Mouse (Mus musculus) liver, embryonic 11.5 days (tissue): ENCODE data around the gene Poc1b. TPM values are rescaled to one million over a fixed set of nuclear protein-coding genes. Genes with fewer than 3 reads are reported as not detected.
A peak's percentile ranks its signal among the peaks of the same experiment; 100 is the strongest.

Source experiments
- ATAC-seq: fragments of 200-750 bp; cut with Nextera tagmentation; replicated peaks from 2 replicates; pipeline ENCODE4 v1.8.0; 2017; ENCODE audit warnings: moderate number of reproducible peaks, mild to moderate bottlenecking, moderate TSS enrichment, moderate library complexity; ENCODE audit not compliant: low FRiP score
- DNase-seq: peaks from one replicate; pipeline ENCODE4 v3.0.0-alpha.2; 2017; ENCODE audit warnings: low spot score
- H3K27ac ChIP-seq: fragments of 300-500 bp; sonication (generic); 2 replicates; pipeline ENCODE4 v1.5.1; 2014; ENCODE audit warnings: mild to moderate bottlenecking, low read depth, low read length, control low read depth
- H3K27me3 ChIP-seq: fragments of 300-500 bp; sonication (generic); replicated peaks from 2 replicates; pipeline ENCODE4 v1.6.1; 2014; ENCODE audit warnings: low read length, mixed read lengths; ENCODE audit not compliant: control insufficient read depth, insufficient read depth
- H3K36me3 ChIP-seq: fragments of 300-500 bp; sonication (generic); 2 replicates; pipeline ENCODE4 v1.6.1; 2014; ENCODE audit warnings: mild to moderate bottlenecking, low read length, moderate library complexity, mixed read lengths; ENCODE audit not compliant: control insufficient read depth, insufficient read depth
- H3K4me1 ChIP-seq: fragments of 300-500 bp; sonication (generic); replicated peaks from 2 replicates; pipeline ENCODE4 v1.6.1; 2014; ENCODE audit warnings: low read length, mixed read lengths; ENCODE audit not compliant: control insufficient read depth, insufficient read depth
- H3K4me2 ChIP-seq: fragments of 300-500 bp; sonication (generic); 2 replicates; pipeline ENCODE4 v1.6.1; 2014; ENCODE audit warnings: mild to moderate bottlenecking, control low read depth, moderate library complexity
- H3K4me3 ChIP-seq: fragments of 300-500 bp; sonication (generic); 2 replicates; pipeline ENCODE4 v1.5.1; 2014; ENCODE audit warnings: low read depth, low read length, control low read depth
- H3K9ac ChIP-seq: fragments of 300-500 bp; sonication (generic); 2 replicates; pipeline ENCODE4 v1.6.1; 2014; ENCODE audit warnings: low read depth, low read length, control low read depth
- H3K9me3 ChIP-seq: fragments of 300-500 bp; sonication (generic); 2 replicates; pipeline ENCODE4 v1.6.1; 2016; ENCODE audit warnings: low read length, inconsistent platforms, mixed read lengths; ENCODE audit not compliant: control insufficient read depth
- WGBS: fragments of 180-500 bp; shearing (Covaris S2); extraction: QIAGEN DNeasy Blood & Tissue Kit; methylation state at CpG from one replicate; pipeline ENCODE4 v1.1.7; 2014; 5-methylcytosine and 5-hydroxymethylcytosine counted together
- polyA plus RNA-seq: library from polyadenylated mRNA; unstranded; fragments of >200 nt; fragmentation: Nextera tagmentation; extraction: Ambion mirVana; gene quantifications from 2 replicates; pipeline ENCODE4 v1.2.1, GENCODE M21; 2014

Gene Poc1b
- polyA plus RNA-seq, 1 experiment from 2014 or later, result 19.0 TPM

GRCm38 (mm10) chr10:99084397-99085239 is 22.2 kb upstream of the Poc1b start:
- Histone ChIP-seq H3K9me3 (no peaks in the 10 kb centered on the region), H3K27me3 (no peaks in the 10 kb centered on the region; the same call in 1 of the 2 replicates), H3K27ac (no peak overlapping the region), H3K4me1 (no peaks in the 10 kb centered on the region), H3K9ac (no peak overlapping the region), H3K4me2 (no peak overlapping the region), H3K4me3 (no peak overlapping the region), H3K36me3 (no peaks in the 10 kb centered on the region)
- ATAC-seq (peak; percentile 42; the same call in 1 of the 2 replicates), DNase-seq (peak; percentile 75)
- WGBS, result 49% methylated on average over 23 of the region's 23 CpGs

- Histone ChIP-seq H3K4me2 (no peak overlapping the region), H3K27me3 (no peaks in the 10 kb centered on the region; the same call in 1 of the 2 replicates), H3K36me3 (no peaks in the 10 kb centered on the region), H3K4me3 (no peak overlapping the region), H3K9me3 (no peaks in the 10 kb centered on the region), H3K4me1 (no peaks in the 10 kb centered on the region), H3K27ac (no peak overlapping the region), H3K9ac (no peak overlapping the region)
- WGBS, result 52% methylated on average over 6 of the region's 6 CpGs
- ATAC-seq (peak; percentile 41; the same call in 1 of the 2 replicates), DNase-seq (no peak)
Observed at GRCm38 (mm10) chr10:99085240-99085587, 21.6 kb upstream of the Poc1b start.

- H3K9ac ChIP-seq, result no peak overlapping the region
- ATAC-seq (no peak), DNase-seq (no peak)
- no peaks in the 10 kb centered on the region for H3K36me3 ChIP-seq
- no peak overlapping the region for H3K4me2 ChIP-seq
- H3K9me3 ChIP-seq, result no peaks in the 10 kb centered on the region
- 65% methylated on average over 6 of the region's 6 CpGs for WGBS
- no peaks in the 10 kb centered on the region for H3K4me1 ChIP-seq
- H3K27me3 ChIP-seq, result no peaks in the 10 kb centered on the region; the same call in 1 of the 2 replicates
- H3K27ac ChIP-seq, result no peak overlapping the region
- H3K4me3 ChIP-seq, result no peak overlapping the region
Observed at GRCm38 (mm10) chr10:99086029-99086428, 20.8 kb upstream of the Poc1b start.

- ATAC-seq (no peak), DNase-seq (no peak)
- no peaks in the 10 kb centered on the region for H3K27me3 ChIP-seq
- H3K4me2 ChIP-seq, result no peak overlapping the region
- no peak overlapping the region for H3K4me3 ChIP-seq
- no peak overlapping the region for H3K27ac ChIP-seq
- H3K9ac ChIP-seq, result no peak overlapping the region
- H3K9me3 ChIP-seq, result no peaks in the 10 kb centered on the region
- WGBS, result 63% methylated on average over 6 of the region's 6 CpGs
- H3K4me1 ChIP-seq, result no peaks in the 10 kb centered on the region
- no peaks in the 10 kb centered on the region for H3K36me3 ChIP-seq
Observed at GRCm38 (mm10) chr10:99089906-99090305, 16.9 kb upstream of the Poc1b start.

- DNase-seq, result no peak
- no peak for ATAC-seq
- H3K4me1 ChIP-seq, result no peaks in the 10 kb centered on the region
- no peak overlapping the region for H3K27ac ChIP-seq
- no peaks in the 10 kb centered on the region for H3K36me3 ChIP-seq
- H3K9me3 ChIP-seq, result no peaks in the 10 kb centered on the region
- WGBS, result 82% methylated on average over 2 of the region's 2 CpGs
- H3K9ac ChIP-seq, result no peak overlapping the region
- no peaks in the 10 kb centered on the region for H3K27me3 ChIP-seq
- H3K4me2 ChIP-seq, result no peak overlapping the region
- no peak overlapping the region for H3K4me3 ChIP-seq
Observed at GRCm38 (mm10) chr10:99093364-99093763, 13.5 kb upstream of the Poc1b start.

GRCm38 (mm10) chr10:99095114-99095513 is 11.7 kb upstream of the Poc1b start:
- no peaks in the 10 kb centered on the region for H3K36me3 ChIP-seq
- H3K4me3 ChIP-seq, result no peak overlapping the region
- ATAC-seq, result no peak
- no peak for DNase-seq
- no peak overlapping the region for H3K4me2 ChIP-seq
- WGBS, result 81% methylated on average over 2 of the region's 2 CpGs
- no peak overlapping the region for H3K9ac ChIP-seq
- H3K27me3 ChIP-seq, result no peaks in the 10 kb centered on the region
- H3K27ac ChIP-seq, result no peak overlapping the region
- H3K9me3 ChIP-seq, result no peaks in the 10 kb centered on the region
- H3K4me1 ChIP-seq, result no peaks in the 10 kb centered on the region

GRCm38 (mm10) chr10:99097374-99097773 is 9.5 kb upstream of the Poc1b start:
- 70% methylated on average over 10 of the region's 10 CpGs for WGBS
- no peaks in the 10 kb centered on the region for H3K36me3 ChIP-seq
- no peaks in the 10 kb centered on the region for H3K9me3 ChIP-seq
- ATAC-seq (no peak), DNase-seq (no peak)
- H3K4me3 ChIP-seq, result no peak overlapping the region
- H3K4me2 ChIP-seq, result no peak overlapping the region
- no peak overlapping the region for H3K9ac ChIP-seq
- H3K4me1 ChIP-seq, result no peaks in the 10 kb centered on the region
- H3K27me3 ChIP-seq, result no peaks in the 10 kb centered on the region
- no peak overlapping the region for H3K27ac ChIP-seq

GRCm38 (mm10) chr10:99105522-99105921 is 1.3 kb upstream of the Poc1b start:
- DNase-seq (no peak), ATAC-seq (no peak)
- Histone ChIP-seq H3K4me1 (no peaks in the 10 kb centered on the region; the same call in 1 of the 2 replicates), H3K4me3 (no peak overlapping the region), H3K9me3 (peaks cover 3% of the 10 kb centered on the region; the same call in 1 of the 2 replicates), H3K4me2 (no peak overlapping the region), H3K27me3 (no peaks in the 10 kb centered on the region), H3K9ac (no peak overlapping the region), H3K27ac (no peak overlapping the region), H3K36me3 (peaks cover 10% of the 10 kb centered on the region)
- 84% methylated on average over 3 of the region's 3 CpGs for WGBS

GRCm38 (mm10) chr10:99106311-99106702 is 529 bp upstream of the Poc1b start:
- Histone ChIP-seq H3K4me3 (peak overlapping the region; percentile 92), H3K36me3 (peaks cover 10% of the 10 kb centered on the region), H3K27ac (peak overlapping the region; percentile 78), H3K4me2 (peak overlapping the region; percentile 95), H3K4me1 (no peaks in the 10 kb centered on the region; the same call in 1 of the 2 replicates), H3K9ac (peak overlapping the region; percentile 89), H3K9me3 (peaks cover 3% of the 10 kb centered on the region; the same call in 1 of the 2 replicates), H3K27me3 (no peaks in the 10 kb centered on the region)
- no peak for ATAC-seq
- no peak for DNase-seq
- WGBS, result 42% methylated on average over 8 of the region's 8 CpGs
